Mouse (Mus musculus) cerebellum, postnatal 10 days (tissue): ENCODE results near the gene Ppp1r1b.
"Not testable (repeated sequence)": the region's sequence is repeated elsewhere in the genome, so short reads cannot be mapped to it uniquely, and the experiment has no call there.

Experiments
- DNase-seq, 2 experiments: peaks; one replicate each; pipeline ENCODE4 v3.0.0; 2021; ENCODE audit warnings: mixed read lengths in 2 of 2

Ppp1r1b gene

DNA sequence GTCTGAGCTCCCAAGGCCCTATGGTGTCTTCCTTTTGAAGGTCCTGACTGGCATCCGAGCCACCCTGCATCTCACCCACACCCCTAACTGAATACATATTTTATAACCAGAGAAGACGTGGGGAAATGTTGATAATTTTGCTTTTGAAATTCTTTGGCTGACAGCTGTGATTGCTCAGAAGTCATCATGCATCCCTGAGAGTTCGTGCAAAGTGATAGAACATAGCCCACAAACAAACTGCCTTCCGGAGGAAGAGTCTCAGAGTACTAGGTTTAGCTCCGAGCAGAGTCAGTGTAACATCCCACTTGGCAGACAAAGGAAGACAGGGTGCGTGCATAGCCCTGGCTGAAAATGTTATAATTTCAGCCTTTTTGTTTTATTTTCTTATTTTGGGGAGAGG is 25.0 kb downstream of the Ppp1r1b start:
- DNase-seq, result no peak

DNA sequence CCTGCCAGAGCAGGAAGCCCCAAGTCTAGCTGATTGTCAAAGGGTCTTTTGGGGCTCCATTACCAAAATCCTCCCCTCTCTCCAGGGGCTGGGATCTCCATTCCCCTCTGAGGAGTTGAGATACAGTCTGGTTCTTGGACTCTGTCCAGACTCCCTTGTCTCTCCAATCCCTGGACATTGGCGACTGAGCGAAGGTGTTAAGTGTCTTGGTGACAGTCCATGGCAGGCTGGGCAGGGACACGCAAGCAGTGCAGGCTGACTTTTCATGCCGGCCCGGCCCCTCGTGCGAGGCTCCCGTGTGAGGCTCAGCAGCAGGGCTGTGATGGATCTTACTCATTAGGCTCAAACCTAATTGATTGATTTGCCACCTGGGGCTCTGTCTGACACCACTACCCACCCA is 26.1 kb downstream of the Ppp1r1b start:
- peak in 1 of 2 experiments; percentile 22 for DNase-seq

DNA sequence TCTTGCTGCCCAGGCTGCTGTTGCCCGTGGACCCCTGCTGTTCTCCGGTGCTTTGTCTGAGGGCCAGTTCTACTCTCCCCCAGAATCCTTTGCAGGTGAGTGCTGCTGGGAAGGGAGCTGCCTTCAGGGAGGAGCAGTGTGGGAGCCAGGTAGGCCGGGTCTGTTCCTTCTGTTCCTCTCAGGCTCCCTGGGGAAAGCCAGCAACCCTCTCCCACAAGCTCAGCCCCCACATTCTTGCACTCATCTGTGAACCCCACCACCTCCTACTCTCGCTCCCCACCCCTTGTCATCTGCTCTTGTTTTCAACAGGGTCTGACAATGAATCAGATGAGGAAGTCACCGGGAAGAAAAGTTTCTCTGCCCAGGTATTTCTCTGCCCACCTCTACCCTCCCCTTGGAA is 28.6 kb downstream of the Ppp1r1b start:
- peak in 1 of 2 experiments; percentile 16 for DNase-seq

DNA sequence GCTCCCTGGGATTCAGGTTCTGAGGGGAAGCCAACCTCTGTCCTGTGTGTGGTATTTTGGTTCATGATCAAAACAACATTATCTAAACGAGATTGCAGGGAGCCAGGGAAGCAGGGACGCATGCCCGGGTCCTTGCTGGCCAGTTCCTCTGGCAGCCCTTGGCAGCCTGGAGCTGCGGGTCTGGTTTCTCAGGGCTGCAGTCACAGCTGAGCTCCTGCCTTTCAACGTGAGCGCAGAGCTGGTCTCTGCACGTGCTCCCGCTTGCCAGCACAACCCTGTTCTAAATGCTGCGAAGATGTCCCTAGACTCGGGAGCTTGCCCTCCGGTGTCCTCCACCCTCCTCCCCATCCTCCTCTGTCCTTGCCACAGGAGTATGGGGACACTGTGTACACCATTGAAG is 29.6 kb downstream of the Ppp1r1b start:
- peak in 1 of 2 experiments; percentile 16 for DNase-seq

DNA sequence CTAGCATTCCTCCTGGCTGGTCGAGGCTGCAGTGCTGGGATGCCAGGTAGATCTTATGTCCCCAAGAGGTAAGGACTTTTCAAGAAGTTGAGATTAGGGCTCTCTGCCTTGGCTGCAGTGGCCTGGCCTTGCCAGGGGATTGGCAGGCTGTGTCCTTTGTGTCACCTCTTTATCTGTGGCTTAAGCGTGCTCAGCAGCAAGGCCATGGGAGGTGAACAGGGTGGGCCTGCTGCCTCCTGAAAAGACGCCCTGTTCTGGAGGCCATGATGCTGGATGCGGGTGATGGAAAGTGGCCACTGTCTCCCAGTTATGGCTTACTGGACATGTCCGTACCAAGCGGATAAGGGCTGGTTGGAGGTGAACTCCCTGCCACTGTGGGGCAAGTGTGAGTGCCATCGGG is 31.2 kb downstream of the Ppp1r1b start:
- no peak for DNase-seq

DNA sequence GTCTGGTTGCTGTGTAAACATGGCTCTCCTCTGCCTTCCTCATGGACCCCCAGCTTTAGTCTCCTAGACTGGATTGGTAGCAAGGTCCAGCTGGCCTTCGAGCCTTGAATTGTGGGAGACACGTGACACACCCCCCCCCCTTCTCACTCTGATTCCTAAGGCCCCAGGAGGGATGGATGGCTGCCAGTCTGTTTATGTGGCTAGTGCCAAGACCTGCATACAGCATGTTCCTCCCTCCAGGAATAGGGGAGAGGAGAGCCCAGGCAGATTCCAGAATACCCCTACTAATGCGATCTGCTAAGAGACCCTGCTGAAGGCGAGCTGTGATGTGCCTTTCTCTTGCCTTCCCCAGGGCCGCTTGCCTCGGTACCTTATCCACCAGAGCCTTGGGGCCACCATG is 31.9 kb downstream of the Ppp1r1b start:
- DNase-seq, result peak; percentile 96

DNA sequence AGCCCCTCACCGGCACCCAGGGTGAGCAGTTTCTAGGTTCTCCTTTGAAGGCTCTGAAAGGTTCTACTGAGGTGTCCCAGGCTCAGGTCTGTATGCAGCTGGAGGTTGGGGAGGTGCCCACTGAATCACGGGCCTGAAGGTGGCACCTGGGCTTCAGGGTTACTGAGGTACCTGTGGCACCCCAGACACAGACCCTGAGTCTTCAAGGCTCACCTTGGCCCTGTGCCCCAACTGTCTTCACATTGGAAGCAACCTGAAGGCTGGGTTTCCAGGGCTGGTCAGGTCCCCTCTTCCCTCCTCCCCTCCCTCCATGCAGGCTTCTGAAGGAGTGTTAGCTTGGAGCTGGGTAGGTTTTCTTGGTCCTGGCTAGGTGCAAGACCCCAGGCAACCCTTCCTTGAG is 33.4 kb downstream of the Ppp1r1b start:
- peak in 1 of 2 experiments; percentile 39 for DNase-seq

DNA sequence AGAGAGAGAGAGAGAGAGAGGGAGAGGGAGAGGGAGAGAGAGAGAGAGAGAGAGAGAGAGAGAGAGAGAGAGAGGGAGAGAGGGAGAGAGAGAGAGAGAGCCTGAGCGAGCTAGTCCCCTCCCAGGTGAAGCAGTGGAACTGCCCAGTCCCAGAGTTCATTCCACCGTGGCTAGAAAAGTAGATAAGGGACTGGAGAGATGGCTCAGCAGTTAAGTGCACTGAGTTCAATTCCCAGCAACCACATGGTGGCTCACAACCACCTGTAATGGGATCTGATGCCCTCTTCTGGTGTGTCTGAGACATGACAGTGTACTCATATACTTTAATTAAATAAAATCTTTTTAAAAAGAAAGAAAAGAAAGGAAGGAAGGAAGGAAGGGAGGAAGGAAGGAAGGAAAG is 34.2 kb downstream of the Ppp1r1b start:
- not testable (repeated sequence) for DNase-seq

DNA sequence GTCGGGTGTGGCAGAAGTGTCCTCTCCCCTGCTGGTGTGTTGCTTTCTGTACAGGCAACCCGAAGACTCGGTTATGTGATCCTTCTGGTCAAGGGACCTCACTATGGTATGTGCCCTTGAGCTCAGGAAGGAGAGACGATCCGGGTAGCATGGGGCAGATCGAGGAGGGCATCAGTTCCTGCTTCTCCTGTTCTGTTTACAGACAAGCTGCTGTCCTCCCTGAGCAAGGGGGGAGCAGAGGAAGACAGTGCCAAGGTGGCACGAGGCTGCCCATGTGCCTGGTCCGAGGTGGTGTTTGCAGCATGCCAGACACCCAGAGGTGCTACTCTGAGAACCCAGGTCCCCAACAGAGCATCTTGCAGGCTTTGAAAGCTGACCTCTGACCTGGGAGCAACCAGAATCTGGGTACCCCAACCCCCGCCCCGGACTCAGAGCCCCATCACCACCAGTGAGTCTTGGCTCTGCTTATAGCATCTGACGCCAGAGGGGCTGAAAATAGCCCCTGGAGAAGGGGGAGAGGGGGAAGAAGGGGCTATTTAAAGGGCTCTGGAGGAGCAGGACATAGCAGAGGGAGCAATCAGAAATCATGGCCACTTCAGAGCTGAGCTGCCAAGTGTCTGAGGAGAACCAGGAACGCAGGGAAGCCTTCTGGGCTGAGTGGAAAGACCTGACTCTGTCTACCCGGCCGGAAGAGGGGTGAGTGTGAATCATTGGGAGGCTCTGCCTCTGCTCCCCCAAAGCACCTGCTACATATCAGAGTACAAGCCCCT is 35.2 kb downstream of the Ppp1r1b start, which contains the start of gene Tcap:
Gene Tcap (plus strand): TSS at position 551 of the 770 bp plus-strand sequence.
- DNase-seq, result peak; percentile 56 to 66

DNA sequence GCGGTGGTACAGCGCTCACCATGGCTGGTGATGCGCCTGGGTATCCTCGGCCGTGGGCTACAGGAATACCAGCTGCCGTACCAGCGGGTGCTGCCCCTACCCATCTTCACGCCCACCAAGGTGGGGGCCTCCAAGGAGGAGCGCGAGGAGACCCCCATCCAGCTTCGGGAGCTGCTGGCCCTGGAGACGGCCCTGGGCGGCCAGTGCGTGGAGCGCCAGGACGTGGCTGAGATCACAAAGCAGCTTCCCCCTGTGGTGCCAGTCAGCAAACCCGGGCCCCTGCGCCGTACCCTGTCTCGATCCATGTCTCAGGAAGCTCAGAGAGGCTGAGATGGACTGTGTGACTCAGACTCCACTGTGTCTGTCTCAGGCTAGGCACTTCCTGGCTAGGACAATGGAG is 36.0 kb downstream of the Ppp1r1b start:
- peak; percentile 39 to 53 for DNase-seq

DNA sequence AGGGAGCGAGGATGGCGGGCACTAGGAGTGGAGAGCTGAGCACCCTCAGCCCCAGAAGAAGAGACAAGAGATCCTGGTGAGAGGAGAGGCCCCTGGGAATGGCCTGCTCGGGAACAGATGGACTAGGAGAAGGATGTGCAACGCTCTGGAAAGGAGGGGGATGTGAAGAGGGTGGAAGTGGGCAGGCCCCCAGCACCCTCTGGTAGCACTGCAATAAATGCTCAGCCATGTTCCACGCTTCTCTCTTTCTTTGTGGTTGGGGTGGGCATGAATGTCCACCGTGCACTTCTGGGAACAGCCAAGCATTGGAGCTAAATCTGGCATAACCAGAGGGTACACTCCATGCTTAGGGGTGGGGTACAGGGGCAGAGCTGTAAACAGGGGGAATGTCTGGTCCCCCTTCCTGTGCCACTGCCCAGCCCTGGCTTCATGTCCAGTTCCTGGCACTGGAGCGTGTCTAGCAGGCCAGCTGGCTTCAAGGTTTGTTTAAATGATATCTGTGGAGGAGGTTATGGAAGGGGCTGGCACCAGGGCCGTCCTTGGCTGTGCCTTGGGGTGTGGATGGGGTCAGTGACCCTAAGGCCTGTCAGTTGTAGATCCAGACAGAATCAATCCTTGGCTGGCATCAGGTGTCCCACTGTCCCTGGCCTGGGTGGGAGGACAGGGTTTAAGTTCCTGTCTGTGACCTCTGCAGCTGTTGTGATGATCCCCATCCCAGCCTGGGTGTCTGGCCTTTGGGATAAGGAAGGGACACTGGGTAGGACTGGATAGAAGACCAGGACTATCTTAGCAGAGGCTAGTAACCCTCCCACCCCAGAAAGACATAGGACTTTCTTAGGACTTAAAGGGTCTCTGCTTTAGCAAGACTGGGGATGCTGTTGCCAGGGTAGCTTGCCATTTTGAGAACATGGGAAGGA is 36.8 kb downstream of the Ppp1r1b start:
- DNase-seq, result peak; percentile 82

DNA sequence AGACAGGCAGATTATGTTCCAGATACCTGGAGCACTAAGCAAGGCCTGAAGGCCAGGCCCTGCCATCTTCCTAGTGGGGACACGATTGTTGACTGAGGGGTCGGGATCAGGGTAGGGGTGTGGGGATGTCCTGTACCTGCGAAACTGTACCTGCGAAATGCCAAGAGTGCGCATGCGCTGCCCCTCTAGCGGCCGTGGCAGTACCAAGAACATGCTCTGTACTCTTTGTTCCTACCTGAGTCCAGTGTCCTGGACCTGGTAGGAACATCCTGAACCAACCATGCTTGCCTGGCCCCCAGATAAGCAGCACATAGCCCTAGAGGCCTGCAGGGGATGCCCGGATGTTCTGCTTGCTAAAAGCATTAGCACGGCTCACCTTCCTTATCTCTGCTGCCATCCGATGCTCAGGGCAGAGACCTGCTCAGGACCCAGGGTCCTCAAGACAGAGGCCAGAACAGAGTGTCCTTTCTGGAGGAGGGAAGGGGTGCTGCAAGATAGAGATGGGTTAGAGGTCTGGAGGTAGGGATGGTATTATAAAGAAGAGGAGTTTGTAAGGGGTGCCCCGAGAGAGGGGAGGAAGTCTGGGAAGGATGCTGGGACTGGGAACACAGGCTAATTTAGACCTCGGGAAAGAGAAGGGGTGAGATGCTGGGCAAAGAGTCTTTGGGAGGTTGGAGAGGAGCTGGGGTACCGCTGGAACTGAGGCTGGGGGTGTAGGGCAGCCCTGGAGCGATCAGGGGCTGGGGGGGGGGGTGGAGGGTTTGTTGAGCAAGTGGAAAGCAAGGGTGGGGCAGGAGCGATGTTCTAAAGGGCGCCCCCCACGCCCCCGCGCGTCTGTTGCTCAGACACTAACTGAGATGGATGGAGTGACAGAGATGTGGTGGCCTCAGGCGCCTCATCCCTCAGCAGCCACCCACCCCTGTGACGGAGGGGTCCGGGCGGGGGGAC is 37.7 kb downstream of the Ppp1r1b start, which contains the start of gene Pnmt:
Gene Pnmt (plus strand): TSS at position 813 of the 948 bp plus-strand sequence.
- DNase-seq, result no peak

DNA sequence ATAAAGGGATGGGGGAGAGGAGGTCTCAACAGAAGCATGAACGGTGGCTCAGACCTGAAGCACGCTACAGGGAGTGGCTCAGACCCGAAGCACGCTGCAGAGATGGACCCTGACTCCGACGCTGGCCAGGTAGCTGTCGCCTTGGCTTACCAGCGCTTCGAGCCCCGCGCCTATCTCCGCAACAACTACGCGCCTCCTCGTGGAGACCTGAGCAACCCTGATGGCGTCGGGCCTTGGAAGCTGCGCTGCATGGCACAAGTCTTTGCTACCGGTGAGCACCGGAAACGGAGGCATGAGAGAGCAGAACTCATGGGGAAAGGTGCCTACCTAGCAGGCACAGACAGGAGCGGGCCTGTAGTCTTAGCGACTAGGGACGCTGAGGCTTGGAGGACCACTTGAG is 38.4 kb downstream of the Ppp1r1b start:
- DNase-seq, result peak in 1 of 2 experiments; percentile 40

DNA sequence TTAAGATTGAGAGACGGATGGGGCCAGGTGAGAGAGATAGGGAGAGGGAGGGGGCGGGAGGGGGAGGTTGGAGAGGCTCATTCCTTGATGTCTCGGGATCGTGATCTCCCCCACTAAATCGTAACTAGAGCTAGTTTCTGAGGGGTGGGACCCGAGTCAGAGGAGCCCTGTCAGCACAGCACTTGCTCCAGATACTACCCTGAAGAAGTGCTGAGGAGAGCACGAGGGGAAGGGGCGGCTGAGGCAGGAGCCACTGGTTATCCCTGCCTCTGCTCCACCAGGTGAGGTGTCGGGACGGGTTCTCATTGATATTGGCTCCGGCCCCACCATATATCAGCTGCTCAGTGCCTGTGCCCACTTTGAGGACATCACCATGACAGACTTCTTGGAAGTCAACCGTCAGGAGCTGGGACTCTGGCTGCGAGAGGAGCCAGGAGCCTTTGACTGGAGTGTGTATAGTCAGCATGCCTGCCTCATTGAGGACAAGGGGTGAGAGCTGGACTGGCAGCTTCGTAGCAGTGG is 38.9 kb downstream of the Ppp1r1b start:
- no peak for DNase-seq

DNA sequence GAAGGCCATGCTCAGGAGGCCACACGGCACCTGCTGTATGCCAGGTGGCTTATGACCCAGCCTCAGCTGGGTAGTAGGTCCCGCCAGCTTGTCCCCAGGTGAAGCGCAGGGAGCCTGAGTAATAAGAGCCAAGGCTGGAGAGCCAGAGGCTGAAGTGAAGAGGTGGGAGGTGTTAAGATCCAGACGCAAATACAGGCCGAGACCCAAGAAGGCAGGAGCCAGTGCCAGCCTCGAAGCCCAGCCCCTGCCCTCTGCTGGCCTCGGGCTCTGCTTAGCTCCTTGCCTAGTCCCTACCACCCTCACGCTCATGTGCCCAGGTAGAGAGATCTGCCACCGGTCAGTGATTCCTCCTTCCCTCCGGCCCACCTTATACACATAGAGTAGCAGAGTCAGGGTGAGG is 40.1 kb downstream of the Ppp1r1b start:
- peak in 1 of 2 experiments; percentile 10 for DNase-seq

DNA sequence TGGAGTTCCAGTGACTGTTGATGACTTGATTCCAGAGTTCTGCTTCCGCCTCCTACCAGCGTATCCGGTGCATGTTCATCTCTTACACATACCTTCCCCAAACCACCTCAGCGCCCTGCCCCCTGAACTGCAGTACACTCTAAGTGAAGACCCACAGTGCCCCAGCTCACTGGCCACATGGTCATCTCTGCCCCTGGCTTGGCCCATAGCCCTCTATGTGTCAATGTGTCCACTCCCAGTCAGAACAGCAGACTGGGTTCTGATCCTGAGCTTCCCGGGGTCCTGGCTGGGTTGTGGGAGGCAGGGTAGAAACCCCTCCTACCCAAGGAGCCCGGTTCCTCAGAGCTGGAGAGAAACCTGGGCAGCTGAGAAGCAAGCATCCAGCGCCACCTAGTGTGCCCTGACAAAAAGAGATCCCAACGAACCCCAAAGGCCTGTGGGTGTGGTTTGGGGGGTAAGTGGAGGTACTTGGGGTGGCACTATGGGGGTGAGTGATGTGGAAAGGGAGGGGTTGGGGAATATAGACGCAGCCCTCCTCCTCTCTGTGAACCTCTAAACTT is 41.1 kb downstream of the Ppp1r1b start:
- DNase-seq, result peak; percentile 79 to 83

DNA sequence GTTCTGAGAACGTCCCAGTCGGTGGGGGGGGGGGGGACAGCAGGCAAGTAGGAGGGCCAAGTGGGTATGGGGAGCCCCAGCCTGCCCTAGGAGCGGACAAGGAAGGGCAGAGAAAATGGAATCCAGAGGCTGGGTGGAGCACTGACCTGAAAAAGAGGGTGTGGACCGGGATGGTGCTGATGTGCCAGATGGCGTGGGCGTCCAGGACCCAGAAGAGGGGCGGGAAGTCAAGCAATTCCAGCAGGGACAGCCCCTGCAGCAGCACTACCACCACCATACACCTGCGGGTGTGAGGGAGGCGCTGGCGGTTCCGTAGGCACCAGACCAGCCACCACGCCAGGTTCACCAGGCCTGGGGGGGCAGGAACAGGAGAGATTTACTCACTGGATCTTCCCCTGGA is 41.9 kb downstream of the Ppp1r1b start:
- DNase-seq, result peak in 1 of 2 experiments; percentile 8

DNA sequence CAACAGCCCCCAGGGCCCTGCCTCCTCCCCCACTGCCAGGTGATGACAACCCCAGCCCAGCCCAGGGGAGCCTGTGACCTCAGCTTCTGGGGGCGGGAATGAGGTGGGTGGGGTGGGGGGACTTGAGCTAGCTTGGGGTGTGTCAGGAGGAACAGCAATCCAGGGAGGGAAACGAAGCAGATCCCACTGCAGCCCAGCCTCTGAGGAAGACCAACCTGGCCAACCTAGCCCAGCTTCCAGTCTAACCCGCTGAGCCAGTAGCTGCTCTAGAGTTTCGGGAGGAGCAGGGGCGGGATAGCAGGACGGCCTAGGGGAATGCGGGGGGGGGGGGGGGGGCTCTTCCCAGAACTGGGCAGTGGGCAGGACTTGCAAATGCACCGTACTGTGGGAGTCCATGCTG is 43.8 kb downstream of the Ppp1r1b start:
- no peak for DNase-seq

DNA sequence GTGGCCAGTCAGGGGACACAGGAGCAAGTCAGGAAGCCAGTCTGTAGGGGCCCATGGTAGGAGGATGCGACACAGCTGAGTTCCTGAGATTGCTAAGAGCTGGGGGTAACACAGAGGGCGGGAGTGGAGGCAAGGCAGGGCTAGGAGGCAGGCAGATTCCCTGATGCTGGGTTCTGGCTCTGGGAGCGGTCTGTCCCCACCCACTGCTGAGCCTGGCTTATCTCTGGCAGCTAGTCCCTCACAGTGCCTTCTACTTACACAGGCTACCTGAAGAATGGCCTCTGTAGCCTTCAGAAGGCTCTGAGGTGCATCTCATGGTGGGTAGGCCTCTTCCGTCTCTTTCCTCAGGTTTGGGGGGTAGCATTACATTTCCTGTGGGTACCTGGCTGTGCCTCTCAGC is 44.4 kb downstream of the Ppp1r1b start:
- no peak for DNase-seq

DNA sequence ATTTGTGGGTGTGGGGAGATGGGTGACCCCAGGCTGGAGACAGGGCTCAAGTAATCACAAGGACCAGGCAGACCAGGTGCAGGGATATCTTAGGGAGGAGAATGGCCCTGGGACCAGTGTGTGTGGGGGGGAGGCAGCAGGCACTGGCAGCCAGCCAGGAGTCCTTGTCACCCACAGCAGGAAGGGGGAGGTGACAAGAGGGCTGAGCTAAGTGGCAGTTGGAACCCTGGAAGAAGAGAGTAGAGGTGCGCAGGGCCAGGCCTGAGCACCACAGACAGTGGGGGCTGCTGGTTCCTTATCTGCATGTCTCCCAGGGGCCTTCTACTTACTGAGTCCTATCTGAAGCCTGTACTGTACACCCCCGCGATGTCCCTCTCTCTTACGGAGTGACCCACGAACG is 45.1 kb downstream of the Ppp1r1b start:
- DNase-seq, result peak; percentile 28 to 31

DNA sequence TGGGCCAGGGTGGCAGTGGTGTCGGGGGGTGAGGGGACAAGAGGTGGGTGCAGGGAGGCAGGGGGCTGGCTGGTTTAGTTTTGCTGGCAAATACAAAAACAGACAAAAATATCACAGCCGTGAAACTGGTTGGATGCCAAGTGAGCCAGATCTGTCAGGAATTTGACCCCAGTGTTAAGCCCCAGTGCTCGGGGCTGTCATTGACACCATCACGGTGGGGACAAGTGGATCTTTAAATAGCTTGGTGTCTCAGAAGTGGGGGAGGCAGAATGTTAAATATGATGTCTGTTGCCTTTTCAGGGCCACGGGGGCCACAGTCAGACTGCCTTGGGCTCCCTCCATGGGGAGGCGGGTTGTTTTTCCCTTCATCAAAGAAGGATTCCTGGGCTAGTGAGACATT is 46.1 kb downstream of the Ppp1r1b start:
- DNase-seq, result peak; percentile 31 to 33

DNA sequence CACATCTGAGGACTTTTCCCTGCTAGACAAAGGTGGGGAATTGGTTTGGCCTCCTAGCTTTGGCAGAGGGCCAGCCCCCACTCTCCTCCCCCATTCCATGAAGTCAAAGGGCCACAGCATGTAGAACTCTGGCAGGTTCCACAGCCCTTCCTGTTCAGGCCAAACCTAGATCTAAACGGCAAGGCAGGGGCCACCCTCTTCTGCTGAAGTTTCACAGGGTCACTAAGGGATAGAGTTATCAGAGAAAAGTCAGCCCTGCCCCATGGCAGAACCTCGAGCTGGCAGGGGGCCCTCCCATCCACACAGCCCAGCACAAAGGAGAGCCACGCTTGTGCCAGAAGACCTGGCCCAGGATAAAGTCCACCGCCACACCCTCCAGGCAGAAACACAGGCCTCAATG is 46.8 kb downstream of the Ppp1r1b start:
- DNase-seq, result peak in 1 of 2 experiments; percentile 27
